Mouse (Mus musculus): ENCODE measurements at regions not wholly inside any gene's neighbourhood (a gene's known extent, or its start where the extent isn't known, plus 50 kb on each side); places are given as distances from the start of the nearest gene placed in this dataset.

DNA sequence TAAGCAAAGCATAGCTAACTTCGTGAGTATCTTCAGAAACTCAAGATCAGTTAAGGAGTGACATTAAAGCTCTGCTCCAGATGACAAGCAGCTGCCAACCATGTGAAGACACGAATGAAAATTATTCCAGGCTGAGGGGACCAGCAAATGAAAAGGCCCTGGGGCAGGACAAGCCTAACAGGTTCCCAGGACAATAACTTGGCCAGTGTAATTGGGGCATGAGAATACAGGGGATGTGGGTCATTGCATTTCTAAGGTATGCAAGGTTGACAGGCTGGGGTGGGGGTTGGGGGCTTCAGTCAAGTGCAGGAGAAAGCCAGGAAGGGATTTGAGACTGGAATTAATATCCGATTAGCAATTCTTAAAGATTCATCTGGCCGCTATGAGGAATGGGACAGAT is 242.6 kb downstream of the Hs3st3b1 start:
- TF ChIP-seq HCFC1 (IDR thresholded peaks at IDR 0.05; ENCODE audit: borderline replicate concordance, insufficient read depth, low read length) (no peak), ZC3H11A (IDR thresholded peaks at IDR 0.05; ENCODE audit: borderline replicate concordance, low read depth, low read length) (no peak), CHD2 (IDR thresholded peaks at IDR 0.05; ENCODE audit: low read depth, low read length) (no peak)

Measured in ES-E14 (cell line).